Mouse (Mus musculus) forebrain, embryonic 15.5 days (tissue): ENCODE data around the gene Sestd1. TPM values are rescaled to one million over a fixed set of nuclear protein-coding genes. Genes with fewer than 3 reads are reported as not detected.

Source experiments
- ATAC-seq: fragments of 200-750 bp; cut with Nextera tagmentation; replicated peaks from 2 replicates; pipeline ENCODE4 v1.8.0; 2017; ENCODE audit warnings: mild to moderate bottlenecking, moderate TSS enrichment, moderate library complexity
- H3K27ac ChIP-seq: fragments of 300-500 bp; sonication (generic); replicated peaks from 2 replicates; pipeline ENCODE4 v1.5.1; 2015; ENCODE audit warnings: mild to moderate bottlenecking, inconsistent platforms
- H3K27me3 ChIP-seq: fragments of 300-500 bp; sonication (generic); 2 replicates; pipeline ENCODE4 v1.6.1; 2015; ENCODE audit warnings: inconsistent platforms
- H3K36me3 ChIP-seq: fragments of 300-500 bp; sonication (generic); 2 replicates; pipeline ENCODE4 v1.6.1; 2015; ENCODE audit warnings: mild to moderate bottlenecking, inconsistent platforms
- H3K4me1 ChIP-seq: fragments of 300-500 bp; sonication (generic); 2 replicates; pipeline ENCODE4 v1.6.1; 2015; ENCODE audit warnings: inconsistent platforms
- H3K4me2 ChIP-seq: fragments of 300-500 bp; sonication (generic); replicated peaks from 2 replicates; pipeline ENCODE4 v1.6.1; 2015; ENCODE audit warnings: mild to moderate bottlenecking, inconsistent platforms
- H3K4me3 ChIP-seq: fragments of 300-500 bp; sonication (generic); 2 replicates; pipeline ENCODE4 v1.5.1; 2015; ENCODE audit warnings: mild to moderate bottlenecking, inconsistent platforms
- H3K9ac ChIP-seq: fragments of 300-500 bp; sonication (generic); replicated peaks from 2 replicates; pipeline ENCODE4 v1.6.1; 2015; ENCODE audit warnings: mild to moderate bottlenecking, inconsistent platforms
- H3K9me3 ChIP-seq: fragments of 300-500 bp; sonication (generic); 2 replicates; pipeline ENCODE4 v1.6.1; 2016; ENCODE audit warnings: inconsistent platforms
- WGBS: fragments of 180-500 bp; shearing (Covaris S2); methylation state at CpG from one replicate; pipeline ENCODE4 v1.1.7; 2015; ENCODE audit warnings: mixed read lengths; 5-methylcytosine and 5-hydroxymethylcytosine counted together
- polyA plus RNA-seq: library from polyadenylated mRNA; unstranded; fragments of >200 nt; fragmentation: Nextera tagmentation; extraction: Ambion mirVana; gene quantifications from 2 replicates; pipeline ENCODE4 v1.2.1, GENCODE M21; 2015

Gene Sestd1
- polyA plus RNA-seq, 1 experiment from 2014 or later = 40.5 TPM

- ATAC-seq = no peak
- Histone ChIP-seq H3K4me3 (no peak overlapping the region), H3K36me3 (peaks cover 20% of the 10 kb centered on the region; the same call in 1 of the 2 replicates), H3K27ac (no peak overlapping the region), H3K27me3 (no peaks in the 10 kb centered on the region), H3K9ac (no peak overlapping the region), H3K9me3 (no peaks in the 10 kb centered on the region), H3K4me2 (no peak overlapping the region), H3K4me1 (no peaks in the 10 kb centered on the region)
- 82% methylated on average over 6 of the region's 6 CpGs for WGBS
Measured at GRCm38 (mm10) chr2:77182996-77183380, 97.4 kb downstream of the Sestd1 start.

- H3K4me1 ChIP-seq = no peaks in the 10 kb centered on the region
- no peak overlapping the region for H3K27ac ChIP-seq
- ATAC-seq = no peak
- no peaks in the 10 kb centered on the region for H3K27me3 ChIP-seq
- H3K36me3 ChIP-seq = peaks cover 15% of the 10 kb centered on the region; the same call in 1 of the 2 replicates
- H3K9me3 ChIP-seq = no peaks in the 10 kb centered on the region
- H3K4me3 ChIP-seq = no peak overlapping the region
- 83% methylated on average over 4 of the region's 4 CpGs for WGBS
- H3K4me2 ChIP-seq = no peak overlapping the region
- H3K9ac ChIP-seq = no peak overlapping the region
Measured at GRCm38 (mm10) chr2:77182271-77182995, 98.0 kb downstream of the Sestd1 start.

- Histone ChIP-seq H3K9me3 (no peaks in the 10 kb centered on the region), H3K4me2 (no peak overlapping the region), H3K4me1 (peaks cover 5% of the 10 kb centered on the region), H3K36me3 (no peaks in the 10 kb centered on the region), H3K4me3 (no peak overlapping the region), H3K27ac (no peak overlapping the region), H3K27me3 (no peaks in the 10 kb centered on the region), H3K9ac (no peak overlapping the region)
- 0 out of 2 replicates have a peak, but pooled peaks have one; percentile 11 for ATAC-seq
- 83% methylated on average over 2 of the region's 2 CpGs for WGBS
Measured at GRCm38 (mm10) chr2:77177472-77177871, 102.9 kb downstream of the Sestd1 start.

GRCm38 (mm10) chr2:77176413-77176812 lies 104.0 kb downstream of the Sestd1 start:
- Histone ChIP-seq H3K4me3 (no peak overlapping the region), H3K9ac (no peak overlapping the region), H3K27ac (no peak overlapping the region), H3K4me2 (no peak overlapping the region), H3K4me1 (peaks cover 16% of the 10 kb centered on the region), H3K36me3 (no peaks in the 10 kb centered on the region), H3K27me3 (no peaks in the 10 kb centered on the region), H3K9me3 (no peaks in the 10 kb centered on the region)
- ATAC-seq = no peak; the same call in 1 of the 2 replicates
- 72% methylated on average over 10 of the region's 10 CpGs for WGBS

- 77% methylated on average over 7 of the region's 7 CpGs for WGBS
- Histone ChIP-seq H3K9me3 (no peaks in the 10 kb centered on the region), H3K4me1 (peaks cover 25% of the 10 kb centered on the region), H3K9ac (no peak overlapping the region), H3K4me3 (no peak overlapping the region), H3K4me2 (no peak overlapping the region), H3K27ac (no peak overlapping the region), H3K27me3 (no peaks in the 10 kb centered on the region), H3K36me3 (no peaks in the 10 kb centered on the region)
- no peak for ATAC-seq
Measured at GRCm38 (mm10) chr2:77175411-77175810, 105.0 kb downstream of the Sestd1 start.

GRCm38 (mm10) chr2:77174313-77174712 lies 106.1 kb downstream of the Sestd1 start:
- Histone ChIP-seq H3K36me3 (no peaks in the 10 kb centered on the region), H3K4me2 (no peak overlapping the region), H3K27me3 (no peaks in the 10 kb centered on the region), H3K9ac (no peak overlapping the region), H3K9me3 (no peaks in the 10 kb centered on the region), H3K4me3 (no peak overlapping the region), H3K27ac (no peak overlapping the region), H3K4me1 (peaks cover 34% of the 10 kb centered on the region)
- ATAC-seq = no peak
- WGBS = 61% methylated on average over 2 of the region's 2 CpGs

- Histone ChIP-seq H3K36me3 (no peaks in the 10 kb centered on the region), H3K4me3 (no peak overlapping the region), H3K4me1 (peaks cover 34% of the 10 kb centered on the region), H3K4me2 (no peak overlapping the region), H3K9me3 (no peaks in the 10 kb centered on the region), H3K27ac (no peak overlapping the region), H3K9ac (no peak overlapping the region), H3K27me3 (no peaks in the 10 kb centered on the region)
- WGBS = 94% methylated on average over 6 of the region's 6 CpGs
- ATAC-seq = no peak
Measured at GRCm38 (mm10) chr2:77173821-77174220, 106.6 kb downstream of the Sestd1 start.

GRCm38 (mm10) chr2:77173366-77173765 lies 107.0 kb downstream of the Sestd1 start:
- H3K27ac ChIP-seq = no peak overlapping the region
- 51% methylated on average over 6 of the region's 6 CpGs for WGBS
- ATAC-seq = no peak

GRCm38 (mm10) chr2:77172241-77172671 lies 108.1 kb downstream of the Sestd1 start:
- Histone ChIP-seq H3K9ac (no peak overlapping the region), H3K4me1 (peaks cover 34% of the 10 kb centered on the region), H3K4me3 (no peak overlapping the region), H3K9me3 (no peaks in the 10 kb centered on the region), H3K4me2 (peak overlapping the region; percentile 31; the same call in 1 of the 2 replicates), H3K27me3 (no peaks in the 10 kb centered on the region), H3K27ac (no peak overlapping the region), H3K36me3 (no peaks in the 10 kb centered on the region)
- no peak for ATAC-seq
- WGBS = 11% methylated on average over 10 of the region's 10 CpGs

More at GRCm38 (mm10) chr2:77173366-77173765, 107.0 kb downstream of the Sestd1 start:
- Histone ChIP-seq H3K9me3 (no peaks in the 10 kb centered on the region), H3K4me1 (peaks cover 34% of the 10 kb centered on the region), H3K4me2 (no peak overlapping the region), H3K9ac (no peak overlapping the region), H3K27me3 (no peaks in the 10 kb centered on the region), H3K36me3 (no peaks in the 10 kb centered on the region), H3K4me3 (no peak overlapping the region)

GRCm38 (mm10) chr2:77171444-77172240 lies 108.8 kb downstream of the Sestd1 start:
- peak; percentile 59 for ATAC-seq
- H3K27ac ChIP-seq = no peak overlapping the region
- H3K36me3 ChIP-seq = no peaks in the 10 kb centered on the region
- H3K9ac ChIP-seq = no peak overlapping the region; the same call in 1 of the 2 replicates
- H3K27me3 ChIP-seq = no peaks in the 10 kb centered on the region
- H3K4me3 ChIP-seq = 0 out of 2 replicates have a peak overlapping the region, but pooled peaks have one; percentile 7
- H3K9me3 ChIP-seq = no peaks in the 10 kb centered on the region
- WGBS = 39% methylated on average over 23 of the region's 23 CpGs
- peaks cover 34% of the 10 kb centered on the region for H3K4me1 ChIP-seq
- H3K4me2 ChIP-seq = peak overlapping the region; percentile 31

GRCm38 (mm10) chr2:77170633-77171105 lies 109.7 kb downstream of the Sestd1 start, which contains the start of gene Ccdc141:
Gene Ccdc141, minus strand, starts transcription at chr2:77170636.
- no peak within 1 kb of the TSS for H3K27ac ChIP-seq
- 24% methylated on average over 3 of the region's 6 CpGs for WGBS
- no peak for ATAC-seq
- peaks cover 34% of the 10 kb centered on the region for H3K4me1 ChIP-seq
- no peaks in the 10 kb centered on the region for H3K9me3 ChIP-seq
- peak within 1 kb of the TSS; percentile 28 for H3K9ac ChIP-seq
- no peaks in the 10 kb centered on the region for H3K27me3 ChIP-seq
- peak within 1 kb of the TSS; percentile 36 for H3K4me3 ChIP-seq
- no peaks in the 10 kb centered on the region for H3K36me3 ChIP-seq
- peak within 1 kb of the TSS; percentile 59 for H3K4me2 ChIP-seq
